Mouse (Mus musculus) lung, postnatal 0 days (tissue): ENCODE measurements around the gene Adcyap1r1. TPM values are rescaled to one million over a fixed set of nuclear protein-coding genes. Genes with fewer than 3 reads are reported as not detected.

Experiments
- ATAC-seq: fragments of 200-750 bp; cut with Nextera tagmentation; 2 replicates; pipeline ENCODE4 v1.8.0; 2017; ENCODE audit warnings: moderate library complexity
- DNase-seq: peaks from one replicate; pipeline ENCODE4 v3.0.0-alpha.2; 2016; ENCODE audit warnings: low spot score
- H3K27ac ChIP-seq: fragments of 300-500 bp; sonication (generic); 2 replicates; pipeline ENCODE4 v1.5.1; 2014; ENCODE audit warnings: antibody characterized with exemption, mild to moderate bottlenecking, low read length, mixed read lengths
- H3K27me3 ChIP-seq: fragments of 300-500 bp; sonication (generic); replicated peaks from 2 replicates; pipeline ENCODE4 v1.6.1; 2014; ENCODE audit warnings: low read length, mixed read lengths; ENCODE audit not compliant: insufficient read depth
- H3K36me3 ChIP-seq: fragments of 300-500 bp; sonication (generic); 2 replicates; pipeline ENCODE4 v1.6.1; 2014; ENCODE audit warnings: low read length, mixed read lengths; ENCODE audit not compliant: insufficient read depth
- H3K4me1 ChIP-seq: fragments of 300-500 bp; sonication (generic); 2 replicates; pipeline ENCODE4 v1.6.1; 2014; ENCODE audit warnings: antibody characterized with exemption, low read depth, low read length, mixed read lengths; ENCODE audit not compliant: insufficient read depth
- H3K4me2 ChIP-seq: fragments of 300-500 bp; sonication (generic); replicated peaks from 2 replicates; pipeline ENCODE4 v1.6.1; 2014; ENCODE audit warnings: low read depth, mild to moderate bottlenecking, low read length, moderate library complexity, mixed read lengths
- H3K4me3 ChIP-seq: fragments of 300-500 bp; sonication (generic); 2 replicates; pipeline ENCODE4 v1.5.1; 2014; ENCODE audit warnings: low read depth, low read length
- H3K9ac ChIP-seq: fragments of 300-500 bp; sonication (generic); replicated peaks from 2 replicates; pipeline ENCODE4 v1.6.1; 2014; ENCODE audit warnings: low read depth, mild to moderate bottlenecking
- H3K9me3 ChIP-seq: fragments of 300-500 bp; sonication (generic); 2 replicates; pipeline ENCODE4 v1.6.1; 2016; ENCODE audit warnings: low read length, mixed read lengths
- CTCF ChIP-seq: IDR thresholded peaks from 2 replicates; pipeline ENCODE4 v1.5.1; 2016; ENCODE audit warnings: antibody characterized with exemption, mild to moderate bottlenecking
- EP300 ChIP-seq: IDR thresholded peaks from 2 replicates; pipeline ENCODE4 v1.6.1; 2016; ENCODE audit warnings: antibody characterized with exemption, mild to moderate bottlenecking, control low read depth
- WGBS: fragments of 180-500 bp; shearing (Covaris S2); extraction: QIAGEN DNeasy Blood & Tissue Kit; methylation state at CpG from one replicate; pipeline ENCODE4 v1.1.7; 2014; 5-methylcytosine and 5-hydroxymethylcytosine counted together
- polyA plus RNA-seq: library from polyadenylated mRNA; unstranded; fragments of >200 nt; fragmentation: Nextera tagmentation; extraction: Ambion mirVana; gene quantifications from 2 replicates; pipeline ENCODE4 v1.2.1, GENCODE M21; 2015

Adcyap1r1 gene
- polyA plus RNA-seq, 1 experiment from 2014 or later = 0.23 TPM

- ATAC-seq = no peak
These were observed 12.2 kb downstream of the Adcyap1r1 start for GRCm38 (mm10) chr6:55463966-55464365.

DNA sequence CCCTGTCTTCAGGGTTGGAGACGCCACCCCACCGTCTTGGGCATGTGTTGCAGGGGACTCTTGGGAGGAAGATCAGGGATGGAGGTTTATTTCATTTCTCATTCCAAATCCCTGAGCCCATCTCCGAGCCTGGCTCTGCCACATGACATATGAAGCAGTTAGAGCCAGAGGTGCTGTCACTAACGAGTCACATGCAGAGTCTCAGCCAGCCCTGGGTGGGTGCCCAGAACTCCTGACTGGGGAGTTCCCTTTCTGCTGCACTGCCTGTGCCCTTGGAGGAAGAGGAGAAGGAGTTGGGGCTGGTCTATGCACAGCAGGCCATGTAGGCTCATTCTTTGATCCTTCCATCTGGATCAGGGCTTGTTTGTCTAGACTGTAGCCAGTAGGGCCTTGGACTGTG lies 13.5 kb downstream of the Adcyap1r1 start:
- ATAC-seq (no peak), DNase-seq (no peak)
- no peak overlapping the region for H3K27ac ChIP-seq
- no peak overlapping the region for H3K4me3 ChIP-seq
- H3K4me1 ChIP-seq = no peaks in the 10 kb centered on the region
- 75% methylated on average over 4 of the region's 4 CpGs for WGBS
- no peaks in the 10 kb centered on the region for H3K9me3 ChIP-seq
- H3K27me3 ChIP-seq = no peaks in the 10 kb centered on the region
- H3K4me2 ChIP-seq = no peak overlapping the region
- H3K36me3 ChIP-seq = no peaks in the 10 kb centered on the region
- H3K9ac ChIP-seq = no peak overlapping the region
- TF ChIP-seq EP300 (no peak), CTCF (no peak)

More at GRCm38 (mm10) chr6:55463966-55464365, 12.2 kb downstream of the Adcyap1r1 start:
- 63% methylated on average over 7 of the region's 7 CpGs for WGBS
- Histone ChIP-seq H3K4me3 (no peak overlapping the region), H3K27ac (no peak overlapping the region), H3K27me3 (no peaks in the 10 kb centered on the region), H3K9ac (no peak overlapping the region), H3K36me3 (no peaks in the 10 kb centered on the region), H3K4me2 (no peak overlapping the region), H3K4me1 (no peaks in the 10 kb centered on the region), H3K9me3 (no peaks in the 10 kb centered on the region)
- no peak for DNase-seq
- TF ChIP-seq CTCF (no peak), EP300 (no peak)

DNA sequence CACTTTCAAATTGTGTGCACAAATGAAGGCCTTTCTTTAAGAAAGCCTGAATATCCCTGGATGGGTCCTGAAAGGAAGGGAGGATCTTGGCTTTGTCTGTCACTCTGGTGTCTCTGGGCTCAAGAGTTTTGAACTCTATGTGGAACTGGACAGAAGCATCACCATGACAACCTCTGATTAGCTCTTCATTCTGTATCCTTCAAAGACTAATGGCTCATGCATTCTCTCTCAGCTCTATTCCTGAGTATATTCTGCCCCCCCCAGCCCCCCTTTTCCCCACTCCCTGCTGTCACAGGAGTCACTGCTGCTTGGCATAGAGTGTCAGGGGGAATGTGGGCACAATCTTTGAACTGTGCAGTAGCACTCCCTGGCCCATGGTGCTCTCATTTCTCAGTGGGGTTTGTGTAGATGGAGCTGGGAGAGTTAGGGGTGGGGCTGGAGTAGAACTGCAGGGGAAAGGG lies 14.6 kb downstream of the Adcyap1r1 start:
- H3K4me1 ChIP-seq = no peaks in the 10 kb centered on the region
- H3K36me3 ChIP-seq = no peaks in the 10 kb centered on the region
- H3K4me3 ChIP-seq = no peak overlapping the region
- no peak overlapping the region for H3K4me2 ChIP-seq
- TF ChIP-seq EP300 (no peak), CTCF (no peak)
- no peak overlapping the region for H3K9ac ChIP-seq
- DNase-seq (no peak), ATAC-seq (no peak)
- H3K27ac ChIP-seq = no peak overlapping the region
- no peaks in the 10 kb centered on the region for H3K9me3 ChIP-seq
- no peaks in the 10 kb centered on the region for H3K27me3 ChIP-seq

DNA sequence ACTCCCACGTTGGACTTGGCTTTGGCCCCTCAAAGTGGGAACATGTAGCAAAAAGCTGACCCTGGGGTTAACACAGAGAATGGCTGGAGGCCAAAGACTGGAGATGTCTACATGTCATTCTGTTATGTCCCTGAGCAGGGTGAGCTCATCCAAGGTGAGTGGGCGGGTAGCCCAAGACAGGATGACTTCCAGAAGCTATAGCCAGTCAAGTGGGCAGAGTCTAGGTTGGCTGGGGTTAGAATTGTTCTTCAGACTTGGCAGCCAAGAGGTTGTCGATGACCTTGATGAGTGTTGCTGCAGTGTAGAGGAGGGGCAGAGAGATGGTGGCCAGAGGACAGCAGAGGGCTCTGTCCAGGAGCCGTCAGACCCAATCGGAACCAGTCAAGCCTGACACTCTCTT lies 18.9 kb downstream of the Adcyap1r1 start:
- Histone ChIP-seq H3K4me1 (no peaks in the 10 kb centered on the region), H3K4me3 (no peak overlapping the region), H3K36me3 (no peaks in the 10 kb centered on the region), H3K9ac (no peak overlapping the region), H3K9me3 (no peaks in the 10 kb centered on the region), H3K4me2 (no peak overlapping the region), H3K27ac (no peak overlapping the region), H3K27me3 (no peaks in the 10 kb centered on the region)
- ATAC-seq = no peak
- TF ChIP-seq EP300 (no peak), CTCF (no peak)
- no peak for DNase-seq
- WGBS = 85% methylated on average over 5 of the region's 5 CpGs

GRCm38 (mm10) chr6:55472381-55472780 lies 20.6 kb downstream of the Adcyap1r1 start:
- Histone ChIP-seq H3K9me3 (no peaks in the 10 kb centered on the region), H3K4me3 (no peak overlapping the region), H3K9ac (no peak overlapping the region), H3K4me2 (no peak overlapping the region), H3K27ac (no peak overlapping the region), H3K27me3 (no peaks in the 10 kb centered on the region), H3K4me1 (no peaks in the 10 kb centered on the region), H3K36me3 (no peaks in the 10 kb centered on the region)
- DNase-seq (no peak), ATAC-seq (no peak)
- WGBS = 68% methylated on average over 2 of the region's 2 CpGs
- TF ChIP-seq CTCF = no peak
- TF ChIP-seq EP300 = no peak

DNA sequence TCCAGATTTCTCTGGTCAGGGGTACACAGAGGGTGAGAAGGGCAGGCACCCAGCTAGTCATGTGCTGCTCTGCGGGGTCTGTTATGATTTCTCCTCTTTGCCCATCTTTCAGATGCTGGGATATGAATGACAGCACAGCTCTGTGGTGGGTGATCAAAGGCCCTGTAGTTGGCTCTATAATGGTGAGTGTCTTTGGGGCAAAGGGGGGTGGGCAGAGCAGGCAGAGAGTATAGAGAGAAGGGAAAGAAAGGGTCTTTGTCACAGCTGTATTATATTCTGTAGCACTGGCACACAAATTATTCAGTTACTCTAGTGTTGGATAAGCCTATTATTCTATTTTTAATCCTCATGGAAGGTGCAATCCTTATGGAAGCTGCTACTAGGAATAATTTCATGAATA lies 29.2 kb downstream of the Adcyap1r1 start:
- DNase-seq = no peak
- Histone ChIP-seq H3K9ac (no peak overlapping the region), H3K4me3 (no peak overlapping the region), H3K9me3 (no peaks in the 10 kb centered on the region), H3K27ac (no peak overlapping the region), H3K36me3 (no peaks in the 10 kb centered on the region), H3K4me1 (no peaks in the 10 kb centered on the region), H3K4me2 (no peak overlapping the region), H3K27me3 (no peaks in the 10 kb centered on the region)
- ATAC-seq = no peak
- WGBS = 91% methylated on average over 1 of the region's 1 CpGs
- TF ChIP-seq EP300 = no peak
- TF ChIP-seq CTCF = no peak

- no peaks in the 10 kb centered on the region for H3K36me3 ChIP-seq
- no peaks in the 10 kb centered on the region for H3K4me1 ChIP-seq
- 77% methylated on average over 1 of the region's 1 CpGs for WGBS
These were observed 30.7 kb downstream of the Adcyap1r1 start for GRCm38 (mm10) chr6:55482471-55482870.

More at GRCm38 (mm10) chr6:55482471-55482870, 30.7 kb downstream of the Adcyap1r1 start:
- DNase-seq (peak; percentile 13), ATAC-seq (no peak)
- no peak overlapping the region for H3K4me2 ChIP-seq
- no peaks in the 10 kb centered on the region for H3K27me3 ChIP-seq
- H3K4me3 ChIP-seq = no peak overlapping the region
- H3K9ac ChIP-seq = no peak overlapping the region
- H3K27ac ChIP-seq = no peak overlapping the region
- TF ChIP-seq EP300 (no peak), CTCF (no peak)
- no peaks in the 10 kb centered on the region for H3K9me3 ChIP-seq
